Mouse (Mus musculus): Measurements from ENCODE around the gene Shroom3. TPM values are rescaled to one million over a fixed set of nuclear protein-coding genes. Genes with fewer than 3 reads are reported as not detected.

The Shroom3 gene
- polyA plus RNA-seq, 1 experiment = 1.3 TPM

- Histone ChIP-seq H3K4me3 (replicated peaks; ENCODE audit: control insufficient read depth, low read depth, low read length) (no peak overlapping the region), H3K27ac (ENCODE audit: control insufficient read depth, insufficient read depth, low read depth, low read length, poor library complexity) (no peak overlapping the region), H3K4me1 (ENCODE audit: control insufficient read depth, insufficient read depth, low read length) (no peaks in the 10 kb centered on the region)
- TF ChIP-seq CTCF (IDR thresholded peaks at IDR 0.05; ENCODE audit: control insufficient read depth, insufficient read depth, low read length) (no peak), POLR2A (IDR thresholded peaks at IDR 0.05; ENCODE audit: borderline replicate concordance, control insufficient read depth, low read depth, low read length) (no peak)
- 73% methylated on average over 8 of the region's 8 CpGs for WGBS
Observed at GRCm38 (mm10) chr5:92905594-92906008, 222.4 kb downstream of the Shroom3 start.

DNA sequence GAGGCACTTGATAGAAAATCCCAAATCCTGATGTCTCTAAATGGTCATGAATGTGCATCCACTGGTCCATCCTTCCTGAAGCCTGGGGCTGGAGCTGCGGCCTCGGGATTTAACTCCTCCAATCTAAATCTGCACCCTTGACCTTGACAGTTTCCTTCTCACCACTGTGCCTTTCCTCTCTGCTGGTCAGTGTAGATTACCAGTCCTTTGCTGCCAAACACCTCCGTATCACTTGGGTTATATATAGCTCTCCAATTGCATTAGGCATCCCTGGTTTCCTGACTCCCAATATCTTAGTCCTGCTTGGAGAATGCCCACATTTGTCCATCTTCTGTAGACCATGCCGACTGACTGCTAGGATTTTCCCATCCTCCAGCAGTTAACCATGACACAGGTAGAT is 225.0 kb downstream of the Shroom3 start:
- no peak overlapping the region for H3K4me3 ChIP-seq (replicated peaks; ENCODE audit: control insufficient read depth, low read depth, low read length)
- WGBS = 75% methylated on average over 4 of the region's 4 CpGs
- TF ChIP-seq POLR2A (IDR thresholded peaks at IDR 0.05; ENCODE audit: borderline replicate concordance, control insufficient read depth, low read depth, low read length) = no peak
- TF ChIP-seq CTCF (IDR thresholded peaks at IDR 0.05; ENCODE audit: control insufficient read depth, insufficient read depth, low read length) = no peak
- H3K4me1 ChIP-seq (ENCODE audit: control insufficient read depth, insufficient read depth, low read length) = no peaks in the 10 kb centered on the region
- H3K27ac ChIP-seq (ENCODE audit: control insufficient read depth, insufficient read depth, low read depth, low read length, poor library complexity) = no peak overlapping the region

DNA sequence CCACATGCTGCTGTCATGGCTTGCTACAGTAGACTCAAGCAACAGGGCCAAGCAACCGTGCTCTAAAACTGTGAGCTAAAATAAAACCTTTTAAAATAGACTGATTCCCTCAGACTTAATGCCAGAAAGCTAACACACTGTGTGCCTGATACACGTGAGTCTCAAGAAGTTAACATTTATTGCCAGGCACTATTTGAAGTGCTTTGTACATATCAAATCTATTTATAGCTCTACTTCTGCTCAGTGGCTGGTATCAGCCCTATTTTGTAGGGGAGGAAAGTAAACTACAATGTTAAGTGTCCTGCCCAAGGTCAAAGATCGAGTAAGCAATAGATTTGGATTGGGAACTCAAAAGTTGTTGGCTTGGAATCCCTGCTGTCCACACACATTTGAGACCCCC is 227.6 kb downstream of the Shroom3 start:
- no peak overlapping the region for H3K4me3 ChIP-seq (replicated peaks; ENCODE audit: control insufficient read depth, low read depth, low read length)
- no peak overlapping the region for H3K27ac ChIP-seq (ENCODE audit: control insufficient read depth, insufficient read depth, low read depth, low read length, poor library complexity)
- TF ChIP-seq CTCF (IDR thresholded peaks at IDR 0.05; ENCODE audit: control insufficient read depth, insufficient read depth, low read length) = no peak
- no peak for TF ChIP-seq POLR2A (IDR thresholded peaks at IDR 0.05; ENCODE audit: borderline replicate concordance, control insufficient read depth, low read depth, low read length)
- 75% methylated on average over 3 of the region's 3 CpGs for WGBS
- H3K4me1 ChIP-seq (ENCODE audit: control insufficient read depth, insufficient read depth, low read length) = no peaks in the 10 kb centered on the region; the same call in 1 of the 2 replicates

- Histone ChIP-seq H3K27ac (ENCODE audit: control insufficient read depth, insufficient read depth, low read depth, low read length, poor library complexity) (no peak overlapping the region), H3K4me3 (replicated peaks; ENCODE audit: control insufficient read depth, low read depth, low read length) (no peak overlapping the region), H3K4me1 (ENCODE audit: control insufficient read depth, insufficient read depth, low read length) (no peaks in the 10 kb centered on the region; the same call in 1 of the 2 replicates)
- 74% methylated on average over 10 of the region's 10 CpGs for WGBS
- TF ChIP-seq CTCF (IDR thresholded peaks at IDR 0.05; ENCODE audit: control insufficient read depth, insufficient read depth, low read length) (no peak), POLR2A (IDR thresholded peaks at IDR 0.05; ENCODE audit: borderline replicate concordance, control insufficient read depth, low read depth, low read length) (no peak)
Observed at GRCm38 (mm10) chr5:92915421-92915820, 232.2 kb downstream of the Shroom3 start.

- 64% methylated on average over 6 of the region's 6 CpGs for WGBS
- TF ChIP-seq POLR2A (IDR thresholded peaks at IDR 0.05; ENCODE audit: borderline replicate concordance, control insufficient read depth, low read depth, low read length) = no peak
- no peak for TF ChIP-seq CTCF (IDR thresholded peaks at IDR 0.05; ENCODE audit: control insufficient read depth, insufficient read depth, low read length)
Observed at GRCm38 (mm10) chr5:92917755-92918154, 234.5 kb downstream of the Shroom3 start.

GRCm38 (mm10) chr5:92918170-92918569 is 234.9 kb downstream of the Shroom3 start:
- Histone ChIP-seq H3K4me1 (ENCODE audit: control insufficient read depth, insufficient read depth, low read length) (no peaks in the 10 kb centered on the region; the same call in 1 of the 2 replicates), H3K27ac (ENCODE audit: control insufficient read depth, insufficient read depth, low read depth, low read length, poor library complexity) (no peak overlapping the region), H3K4me3 (replicated peaks; ENCODE audit: control insufficient read depth, low read depth, low read length) (no peak overlapping the region)
- TF ChIP-seq POLR2A (IDR thresholded peaks at IDR 0.05; ENCODE audit: borderline replicate concordance, control insufficient read depth, low read depth, low read length) (no peak), CTCF (IDR thresholded peaks at IDR 0.05; ENCODE audit: control insufficient read depth, insufficient read depth, low read length) (no peak)
- 76% methylated on average over 10 of the region's 10 CpGs for WGBS

More at GRCm38 (mm10) chr5:92917755-92918154, 234.5 kb downstream of the Shroom3 start:
- H3K27ac ChIP-seq (ENCODE audit: control insufficient read depth, insufficient read depth, low read depth, low read length, poor library complexity) = no peak overlapping the region
- H3K4me1 ChIP-seq (ENCODE audit: control insufficient read depth, insufficient read depth, low read length) = no peaks in the 10 kb centered on the region; the same call in 1 of the 2 replicates
- H3K4me3 ChIP-seq (replicated peaks; ENCODE audit: control insufficient read depth, low read depth, low read length) = no peak overlapping the region

GRCm38 (mm10) chr5:92918866-92919265 is 235.6 kb downstream of the Shroom3 start:
- Histone ChIP-seq H3K27ac (ENCODE audit: control insufficient read depth, insufficient read depth, low read depth, low read length, poor library complexity) (no peak overlapping the region), H3K4me3 (replicated peaks; ENCODE audit: control insufficient read depth, low read depth, low read length) (no peak overlapping the region), H3K4me1 (ENCODE audit: control insufficient read depth, insufficient read depth, low read length) (no peaks in the 10 kb centered on the region)
- no peak for TF ChIP-seq CTCF (IDR thresholded peaks at IDR 0.05; ENCODE audit: control insufficient read depth, insufficient read depth, low read length)
- no peak for TF ChIP-seq POLR2A (IDR thresholded peaks at IDR 0.05; ENCODE audit: borderline replicate concordance, control insufficient read depth, low read depth, low read length)
- WGBS = 82% methylated on average over 9 of the region's 9 CpGs

DNA sequence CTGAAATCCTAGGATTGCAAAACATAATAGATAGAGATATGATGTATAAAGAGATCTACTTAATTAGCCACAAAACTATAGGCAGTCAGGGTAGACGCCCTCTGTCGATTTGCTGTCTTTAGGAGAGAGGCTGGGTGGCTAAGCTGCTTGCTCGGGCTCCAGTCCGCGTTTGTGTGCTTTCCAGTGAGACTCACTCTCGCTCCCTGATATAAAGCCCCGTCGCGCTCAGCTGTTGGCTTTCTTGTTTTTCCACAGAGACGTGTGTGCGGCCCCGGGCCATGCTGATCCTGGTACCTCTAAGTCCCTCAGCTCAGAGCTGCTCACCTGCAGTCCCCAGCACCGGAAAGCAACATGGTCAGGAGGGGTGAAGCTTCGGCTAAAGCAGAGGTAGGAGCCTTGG is 236.2 kb downstream of the Shroom3 start:
- Histone ChIP-seq H3K4me1 (ENCODE audit: control insufficient read depth, insufficient read depth, low read length) (no peaks in the 10 kb centered on the region), H3K4me3 (replicated peaks; ENCODE audit: control insufficient read depth, low read depth, low read length) (no peak overlapping the region), H3K27ac (ENCODE audit: control insufficient read depth, insufficient read depth, low read depth, low read length, poor library complexity) (no peak overlapping the region)
- no peak for TF ChIP-seq POLR2A (IDR thresholded peaks at IDR 0.05; ENCODE audit: borderline replicate concordance, control insufficient read depth, low read depth, low read length)
- no peak for TF ChIP-seq CTCF (IDR thresholded peaks at IDR 0.05; ENCODE audit: control insufficient read depth, insufficient read depth, low read length)
- 84% methylated on average over 14 of the region's 14 CpGs for WGBS

- WGBS = 84% methylated on average over 8 of the region's 8 CpGs
- TF ChIP-seq POLR2A (IDR thresholded peaks at IDR 0.05; ENCODE audit: borderline replicate concordance, control insufficient read depth, low read depth, low read length) = no peak
- no peak for TF ChIP-seq CTCF (IDR thresholded peaks at IDR 0.05; ENCODE audit: control insufficient read depth, insufficient read depth, low read length)
- no peaks in the 10 kb centered on the region; the same call in 1 of the 2 replicates for H3K4me1 ChIP-seq (ENCODE audit: control insufficient read depth, insufficient read depth, low read length)
- H3K27ac ChIP-seq (ENCODE audit: control insufficient read depth, insufficient read depth, low read depth, low read length, poor library complexity) = no peak overlapping the region
- no peak overlapping the region for H3K4me3 ChIP-seq (replicated peaks; ENCODE audit: control insufficient read depth, low read depth, low read length)
Observed at GRCm38 (mm10) chr5:92920984-92921383, 237.7 kb downstream of the Shroom3 start.

Measured in bone marrow, adult 2 months (tissue).